Mouse (Mus musculus): ENCODE data around the gene Slc13a3.
A peak's percentile ranks its signal among the peaks of the same experiment; 100 is the strongest.

Slc13a3 gene

DNA sequence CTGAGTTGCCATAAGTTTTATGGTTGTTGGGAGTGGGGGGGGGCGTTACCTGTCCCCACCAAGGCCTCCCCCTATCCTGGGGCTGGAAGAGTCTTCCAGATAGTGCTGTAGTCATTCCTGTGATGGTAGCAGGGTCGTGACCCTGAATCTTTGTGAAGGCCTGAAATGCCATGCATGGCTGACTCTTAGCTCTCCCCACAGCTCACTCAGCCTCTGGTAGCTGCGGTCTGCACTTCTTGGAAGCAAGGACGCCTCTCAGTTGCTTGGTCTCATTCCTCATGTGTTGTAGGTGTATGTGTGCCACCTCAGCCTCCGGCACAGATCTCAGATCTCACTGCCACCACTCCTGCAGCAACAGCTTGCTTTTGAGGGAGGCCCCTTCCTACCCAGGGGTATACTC lies 2.8 kb upstream of the Slc13a3 start:
- DNase-seq = no peak

GRCm38 (mm10) chr2:165475412-165475811 lies 2.4 kb upstream of the Slc13a3 start:
- DNase-seq = no peak

GRCm38 (mm10) chr2:165471943-165472342 lies 1.1 kb downstream of the Slc13a3 start:
- no peak for DNase-seq

- peak; percentile 19 for DNase-seq
These were observed 2.9 kb downstream of the Slc13a3 start for GRCm38 (mm10) chr2:165470167-165470566.

GRCm38 (mm10) chr2:165467824-165468452 lies 5.1 kb downstream of the Slc13a3 start:
- peak; percentile 46 for DNase-seq

- DNase-seq = no peak
These were observed 13.4 kb downstream of the Slc13a3 start for GRCm38 (mm10) chr2:165459663-165460062.

DNA sequence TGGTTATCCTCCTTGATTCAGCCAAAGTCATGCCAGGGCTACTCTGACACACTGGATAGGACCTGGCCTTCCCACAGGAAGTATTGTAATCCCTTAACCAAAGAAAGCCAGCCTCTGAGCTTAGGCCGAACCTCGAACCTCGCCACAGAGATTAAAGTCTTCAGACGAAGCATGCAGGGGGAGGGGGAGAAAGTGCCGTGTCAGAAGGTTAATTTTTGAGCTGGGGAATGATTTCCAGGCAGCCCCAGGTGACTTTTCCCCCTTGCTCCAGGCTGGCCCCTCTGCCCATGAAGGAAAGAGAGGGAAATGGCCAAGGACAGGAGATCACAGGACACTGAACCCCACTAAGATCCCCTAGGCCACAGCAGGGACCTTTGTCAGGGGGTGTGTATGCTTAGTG lies 14.8 kb downstream of the Slc13a3 start:
- no peak for DNase-seq

DNA sequence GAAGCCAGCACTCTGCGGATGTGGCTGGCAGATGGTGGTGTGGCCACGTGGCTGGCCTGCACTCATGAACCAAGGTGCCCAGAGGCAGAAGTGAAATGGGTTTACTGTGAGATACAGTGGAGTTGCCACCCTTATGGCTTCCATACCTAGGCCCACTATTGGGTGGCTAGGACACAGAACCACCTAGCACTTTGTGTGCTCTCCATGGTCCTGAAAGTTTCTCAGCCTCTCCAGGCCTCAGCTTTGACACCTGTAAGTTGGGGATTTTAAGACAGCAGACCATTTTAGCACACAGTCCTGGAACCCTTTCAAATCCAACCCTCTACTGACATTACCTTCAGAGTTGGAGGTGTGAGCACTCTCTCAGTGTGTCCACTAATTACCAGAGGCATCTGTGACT lies 16.3 kb downstream of the Slc13a3 start:
- DNase-seq = peak; percentile 6

DNA sequence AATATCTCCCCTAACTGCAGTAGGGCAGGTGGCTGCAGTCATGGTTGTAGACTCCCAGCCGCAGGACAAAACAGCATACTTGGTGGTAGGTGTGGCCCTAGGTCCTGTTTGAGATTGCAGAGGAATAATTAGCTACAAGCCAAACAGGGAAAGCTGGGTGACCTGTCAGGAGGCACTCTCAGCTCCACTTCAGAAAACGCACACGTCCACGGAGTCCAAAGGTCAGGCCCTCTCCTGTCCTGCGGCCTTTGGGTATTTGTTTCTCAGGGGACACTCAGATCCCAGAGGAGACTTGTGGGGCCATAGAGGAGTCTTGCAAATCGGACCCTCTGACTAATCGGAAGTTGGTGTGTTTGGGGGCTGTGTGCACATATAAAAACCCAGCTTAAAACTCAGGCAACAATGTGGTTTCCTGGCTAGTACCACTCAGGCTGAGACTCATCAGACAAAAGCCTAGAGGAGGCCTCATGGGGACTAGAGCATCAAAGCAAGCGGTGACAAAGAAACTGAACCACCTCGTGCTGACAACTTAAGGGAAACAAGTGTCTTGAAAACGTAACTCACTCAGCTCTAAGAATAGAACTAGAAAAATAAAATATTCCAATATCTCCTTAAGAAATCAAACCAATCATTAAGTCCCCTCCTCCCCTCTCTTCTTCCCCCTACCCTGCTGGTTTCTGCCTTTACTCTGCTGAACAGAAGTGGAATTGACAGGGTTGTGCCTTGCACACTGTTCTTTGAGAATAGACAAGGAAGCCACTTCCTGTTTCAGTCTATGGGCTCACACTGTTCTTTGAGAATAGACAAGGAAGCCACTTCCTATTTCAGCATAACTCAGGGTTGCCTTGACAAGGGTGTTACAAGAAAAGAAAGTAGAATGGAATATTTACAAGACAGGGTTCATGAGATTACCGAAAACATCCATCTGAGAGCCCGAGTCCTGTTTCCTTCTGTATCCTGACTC lies 20.0 kb downstream of the Slc13a3 start:
- DNase-seq = no peak

DNA sequence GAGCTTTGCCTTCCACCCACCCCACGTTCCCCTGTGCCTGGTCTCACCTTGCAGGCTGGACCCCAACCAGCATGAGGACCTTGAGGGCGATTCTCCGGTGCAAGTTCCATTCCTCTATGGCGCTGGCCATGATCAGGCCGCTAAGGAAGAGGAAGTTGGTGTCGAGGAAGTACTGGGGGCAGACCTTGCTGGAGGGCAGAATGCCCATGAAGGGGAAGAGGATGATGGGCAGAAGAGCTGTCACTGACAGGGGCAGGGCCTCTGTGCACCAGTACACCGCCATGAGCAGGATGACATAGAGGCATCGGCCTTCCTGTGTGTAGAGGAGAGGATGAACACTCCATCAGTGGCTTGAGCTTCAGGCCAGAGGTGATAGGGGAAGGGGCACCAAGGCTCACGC lies 24.6 kb downstream of the Slc13a3 start:
- DNase-seq = no peak

DNA sequence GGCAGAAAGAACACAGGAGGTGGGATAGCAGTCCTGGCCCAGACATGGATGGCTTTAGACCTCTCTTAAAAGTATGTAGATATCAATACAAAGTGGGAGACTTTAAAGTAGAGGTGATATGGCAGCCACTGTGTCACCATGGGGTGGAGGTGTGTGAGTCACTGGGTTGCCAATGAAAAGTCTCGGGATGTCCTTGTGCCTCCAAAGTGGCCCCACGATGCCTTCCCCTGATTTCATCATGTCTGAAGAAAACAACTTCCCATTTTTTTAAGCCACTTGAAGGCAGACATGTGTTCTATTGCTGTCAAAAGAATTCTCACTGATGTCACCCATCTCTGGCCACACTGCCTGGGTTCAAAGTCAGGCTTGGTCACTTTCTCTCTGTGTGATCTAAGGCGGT lies 28.2 kb downstream of the Slc13a3 start:
- no peak for DNase-seq

- DNase-seq = peak; percentile 24
These were observed 30.0 kb downstream of the Slc13a3 start for GRCm38 (mm10) chr2:165442981-165443380.

- no peak for DNase-seq
These were observed 31.4 kb downstream of the Slc13a3 start for GRCm38 (mm10) chr2:165441613-165442012.

DNA sequence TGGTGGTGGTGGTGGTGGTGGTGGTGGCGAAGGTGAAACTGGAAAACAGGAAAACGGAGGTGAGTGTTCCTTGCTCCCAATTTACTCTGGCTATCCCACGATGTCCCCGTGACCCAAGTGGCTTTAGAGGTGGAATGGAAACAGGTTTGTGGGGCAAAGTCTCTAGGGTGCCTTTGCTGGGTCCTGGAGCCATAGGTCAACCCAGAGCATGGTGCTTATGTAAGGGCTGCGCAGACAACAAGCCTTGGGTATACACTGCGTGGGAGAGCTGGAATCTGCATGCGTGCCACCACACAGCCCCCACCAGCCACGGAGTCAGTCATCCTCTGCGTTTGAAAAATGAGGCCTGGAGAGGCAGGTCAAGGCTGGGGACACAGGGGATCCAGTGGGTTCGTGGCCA lies 33.4 kb downstream of the Slc13a3 start:
- no peak for DNase-seq

DNA sequence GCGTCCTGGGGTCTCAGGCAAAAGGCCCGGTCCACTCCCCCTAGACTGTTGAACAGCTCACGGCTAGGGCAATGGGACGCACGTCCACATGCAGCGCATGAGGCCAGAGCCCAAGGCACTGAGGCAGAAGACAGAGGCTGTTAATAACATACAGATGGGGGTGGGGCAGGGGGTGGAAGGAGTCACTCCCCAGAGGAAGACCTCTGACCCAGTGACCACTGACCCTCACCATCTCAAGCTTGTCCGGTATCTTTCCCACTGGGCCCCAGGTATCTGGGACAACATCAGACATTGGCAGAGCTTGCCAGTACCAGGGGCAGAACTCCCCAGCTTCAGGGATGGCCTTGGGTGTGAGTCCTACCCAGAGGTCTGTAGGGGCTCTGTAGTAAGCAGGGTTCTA lies 34.1 kb downstream of the Slc13a3 start:
- no peak for DNase-seq

DNA sequence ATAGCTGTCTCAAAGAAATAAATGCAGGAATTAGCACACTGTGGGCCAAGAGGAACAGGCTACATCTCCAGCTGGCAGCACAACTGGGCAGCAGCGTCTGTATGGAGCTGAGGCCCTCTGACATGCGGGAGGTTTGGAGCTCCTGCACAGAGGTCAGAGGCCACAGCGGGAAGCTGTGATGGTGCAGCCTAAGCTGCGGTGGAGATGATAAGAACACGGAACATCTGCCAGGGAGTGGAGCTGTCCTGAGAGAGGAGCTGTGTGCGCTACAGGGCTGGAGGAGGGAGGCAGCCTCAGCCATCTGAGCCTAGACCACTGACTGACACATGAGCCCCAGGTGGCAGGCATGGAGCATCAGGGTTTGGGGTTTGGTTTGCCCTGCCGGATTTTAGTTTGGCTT lies 44.3 kb downstream of the Slc13a3 start:
- DNase-seq = no peak

DNA sequence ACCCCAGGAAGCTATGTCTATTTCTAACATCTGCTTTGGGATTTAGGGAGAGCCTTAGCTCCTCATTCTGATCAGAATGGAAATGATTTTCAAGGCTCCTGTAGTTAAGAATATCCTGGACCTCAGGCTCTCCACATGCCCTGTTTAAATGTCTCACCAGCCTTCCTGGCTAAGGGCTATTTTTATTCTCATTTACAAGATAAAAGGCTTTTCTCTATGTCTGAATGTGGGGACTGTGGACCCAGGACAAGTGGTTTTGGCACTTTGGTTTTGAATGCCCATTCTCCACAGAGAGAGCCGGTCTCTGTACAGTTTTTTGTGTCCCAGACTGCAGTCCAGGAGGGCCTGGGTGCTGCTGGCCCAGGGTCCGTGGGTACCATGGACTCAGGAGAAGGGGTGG lies 52.8 kb downstream of the Slc13a3 start:
- DNase-seq = no peak

GRCm38 (mm10) chr2:165419670-165420111 lies 53.3 kb downstream of the Slc13a3 start:
- DNase-seq = no peak

DNA sequence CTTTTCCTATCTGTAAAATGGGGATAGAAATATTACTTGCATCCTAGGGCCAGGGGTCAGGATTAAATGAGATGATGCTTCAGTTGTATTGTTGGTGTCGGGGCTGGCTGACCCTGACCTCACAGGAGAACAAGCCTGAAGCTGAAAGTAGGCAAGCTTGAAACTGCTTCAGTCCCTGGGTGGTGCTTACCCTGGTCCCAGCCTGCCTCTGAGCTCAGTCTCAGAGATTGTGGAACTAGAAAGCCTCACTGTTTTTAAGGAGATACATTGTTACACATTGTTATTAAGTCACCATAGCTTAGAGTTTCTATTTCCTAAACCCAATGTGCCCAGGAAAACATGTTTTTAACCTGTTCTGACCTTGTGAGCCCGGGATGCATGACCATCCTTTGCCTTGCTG lies 54.5 kb downstream of the Slc13a3 start:
- no peak for DNase-seq

- no peak for DNase-seq
These were observed 55.7 kb downstream of the Slc13a3 start for GRCm38 (mm10) chr2:165417291-165417690.

DNA sequence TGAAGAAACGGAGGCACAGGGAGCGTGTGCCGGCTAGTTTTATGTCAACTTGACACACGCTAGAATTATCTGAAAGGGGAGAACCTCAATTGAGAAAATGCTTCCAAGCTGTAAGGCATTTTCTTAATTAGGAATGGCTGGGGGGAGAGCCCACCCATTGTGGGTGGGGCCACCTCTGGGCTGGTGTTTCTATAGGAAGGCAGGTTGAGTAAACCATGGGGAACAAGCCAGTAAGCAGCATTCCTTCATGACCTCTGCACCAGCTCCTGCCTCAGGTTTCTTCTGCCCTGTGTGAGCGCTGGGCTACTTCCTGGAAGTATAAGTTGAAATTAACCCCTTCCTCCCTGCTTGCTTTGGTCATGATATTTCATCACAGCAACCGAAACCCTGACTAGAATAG lies 57.2 kb downstream of the Slc13a3 start:
- no peak for DNase-seq

GRCm38 (mm10) chr2:165415141-165415721 lies 57.8 kb downstream of the Slc13a3 start:
- no peak for DNase-seq

DNA sequence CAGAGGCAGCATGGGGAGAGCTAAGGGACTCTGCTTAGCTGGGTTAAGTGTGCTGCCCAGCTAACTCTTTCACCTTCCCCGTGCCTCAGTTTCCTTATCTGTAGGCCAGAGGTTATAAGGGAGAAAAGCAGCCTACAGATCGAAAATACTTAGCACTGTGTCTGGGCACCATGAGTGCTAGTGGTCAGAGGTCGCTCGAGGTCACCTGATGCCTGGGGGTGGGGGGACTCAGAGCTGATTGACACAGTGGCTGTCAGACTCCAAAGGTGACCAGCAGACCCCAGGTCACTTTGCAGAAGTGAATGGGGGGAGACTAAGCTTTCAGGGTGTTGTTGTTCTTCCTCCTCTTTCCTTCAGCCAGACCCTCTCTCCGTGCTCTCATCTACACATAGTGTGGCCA lies 58.7 kb downstream of the Slc13a3 start:
- DNase-seq = no peak

GRCm38 (mm10) chr2:165413884-165414283 lies 59.1 kb downstream of the Slc13a3 start:
- DNase-seq = no peak
